Mouse (Mus musculus): ENCODE results near the gene Wnt10b. TPM values are rescaled to one million over a fixed set of nuclear protein-coding genes. Genes with fewer than 3 reads are reported as not detected.

The Wnt10b gene
- polyA plus RNA-seq (2014; fragmentation: Nextera tagmentation; extraction: Ambion mirVana): 0.11 TPM in 1 of 2 replicates, not detected in the other

DNA sequence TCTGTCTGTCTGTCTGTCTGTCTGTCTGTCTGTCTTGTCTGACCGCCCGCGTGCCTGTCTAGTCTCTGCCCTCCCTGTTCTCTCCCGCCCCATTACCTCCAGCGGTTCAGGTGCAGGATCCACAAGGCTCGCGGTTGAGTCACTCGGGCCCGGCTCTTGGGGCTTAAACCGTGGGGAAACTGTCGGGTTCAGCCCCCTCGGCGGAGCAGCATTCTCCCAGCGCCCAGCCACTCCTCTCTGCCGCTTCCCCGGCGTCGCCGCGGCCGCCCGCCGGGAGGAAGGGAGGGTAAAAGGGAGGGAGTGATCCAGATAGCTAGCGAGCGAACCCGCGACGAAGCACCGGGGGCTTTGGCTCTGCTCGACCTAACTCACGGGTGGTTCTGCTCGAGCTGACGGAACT, at the start of gene Wnt10b:
Gene Wnt10b, minus strand, starts transcription at position 389 of the 400 bp plus-strand sequence.
- Histone ChIP-seq H3K9ac (no peak within 1 kb of the TSS), H3K9me3 (ENCODE audit: low read depth, low read length) (no peaks in the 10 kb centered on the region), H3K27me3 (ENCODE audit: insufficient read depth, low read length) (peaks cover 92% of the 10 kb centered on the region), H3K36me3 (ENCODE audit: insufficient read depth) (no peaks in the 10 kb centered on the region), H3K4me2 (peak within 1 kb of the TSS; percentile 50), H3K4me1 (ENCODE audit: insufficient read depth) (no peaks in the 10 kb centered on the region), H3K27ac (ENCODE audit: low read depth) (no peak within 1 kb of the TSS), H3K4me3 (ENCODE audit: low read depth, low read length) (peak within 1 kb of the TSS; percentile 24)
- TF ChIP-seq CTCF (IDR thresholded peaks at IDR 0.05; ENCODE audit: low read depth): no peak
- ATAC-seq (ENCODE audit: insufficient read depth) (no peak), DNase-seq (no peak)
- WGBS: 0% methylated on average over 27 of the region's 33 CpGs

DNA sequence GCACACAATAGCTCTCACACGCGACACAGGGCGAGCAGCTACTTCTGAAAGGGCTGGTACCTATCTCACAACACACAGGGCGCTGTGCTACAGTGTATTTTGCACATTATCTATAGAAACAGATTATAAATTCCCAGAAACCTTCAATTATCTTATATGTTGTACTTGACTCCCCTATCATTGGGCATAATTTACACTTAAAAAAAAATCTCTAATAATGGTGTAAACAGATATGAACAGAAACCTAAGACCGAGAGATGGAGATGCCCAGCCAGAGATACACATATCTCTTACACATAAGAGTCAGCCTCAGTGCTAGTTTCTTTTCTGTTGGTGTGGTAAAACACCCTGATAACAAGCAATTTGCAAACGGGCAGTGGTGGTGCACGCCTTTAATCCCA, 49.7 kb upstream of the Wnt10b start:
- no peak overlapping the region for H3K27ac ChIP-seq (ENCODE audit: low read depth)
- DNase-seq: no peak
- H3K4me1 ChIP-seq (ENCODE audit: insufficient read depth): peaks cover 3% of the 10 kb centered on the region; the same call in 1 of the 2 replicates
- no peak overlapping the region for H3K4me2 ChIP-seq
- no peaks in the 10 kb centered on the region for H3K27me3 ChIP-seq (ENCODE audit: insufficient read depth, low read length)
- TF ChIP-seq CTCF (IDR thresholded peaks at IDR 0.05; ENCODE audit: low read depth): no peak
- H3K36me3 ChIP-seq (ENCODE audit: insufficient read depth): peaks cover 37% of the 10 kb centered on the region
- no peak overlapping the region for H3K9ac ChIP-seq
- 86% methylated on average over 7 of the region's 7 CpGs for whole genome bisulfite sequencing
- H3K9me3 ChIP-seq (ENCODE audit: low read depth, low read length): no peaks in the 10 kb centered on the region
- ATAC-seq (ENCODE audit: insufficient read depth): no peak
- no peak overlapping the region for H3K4me3 ChIP-seq (ENCODE audit: low read depth, low read length)

DNA sequence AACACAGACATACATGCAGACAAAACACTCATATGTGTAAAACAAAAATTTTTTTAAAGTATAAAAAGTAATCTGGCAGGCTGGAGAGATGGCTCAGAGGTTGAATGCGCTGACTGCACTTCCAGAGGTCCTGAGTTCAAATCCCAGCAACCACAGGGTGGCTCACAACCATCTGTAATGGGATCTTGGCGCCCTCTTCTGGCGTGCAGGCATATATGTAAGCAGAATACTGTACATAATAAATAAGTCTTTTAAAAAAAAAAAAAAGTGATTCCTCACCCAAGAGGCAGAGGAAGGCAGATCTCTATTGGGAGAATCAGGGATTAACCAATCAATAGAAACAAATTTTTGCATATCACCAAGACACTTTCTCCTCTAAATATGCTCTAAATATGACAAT, 45.5 kb upstream of the Wnt10b start:
- TF ChIP-seq CTCF (IDR thresholded peaks at IDR 0.05; ENCODE audit: low read depth): peak; percentile 20; the same call in 1 of the 2 replicates
- Histone ChIP-seq H3K9ac (no peak overlapping the region), H3K4me1 (ENCODE audit: insufficient read depth) (no peaks in the 10 kb centered on the region), H3K4me2 (no peak overlapping the region), H3K27ac (ENCODE audit: low read depth) (no peak overlapping the region), H3K9me3 (ENCODE audit: low read depth, low read length) (no peaks in the 10 kb centered on the region), H3K27me3 (ENCODE audit: insufficient read depth, low read length) (no peaks in the 10 kb centered on the region), H3K4me3 (ENCODE audit: low read depth, low read length) (no peak overlapping the region), H3K36me3 (ENCODE audit: insufficient read depth) (peaks cover 71% of the 10 kb centered on the region)
- ATAC-seq (ENCODE audit: insufficient read depth): no peak
- WGBS: 66% methylated on average over 3 of the region's 3 CpGs
- no peak for DNase-seq

DNA sequence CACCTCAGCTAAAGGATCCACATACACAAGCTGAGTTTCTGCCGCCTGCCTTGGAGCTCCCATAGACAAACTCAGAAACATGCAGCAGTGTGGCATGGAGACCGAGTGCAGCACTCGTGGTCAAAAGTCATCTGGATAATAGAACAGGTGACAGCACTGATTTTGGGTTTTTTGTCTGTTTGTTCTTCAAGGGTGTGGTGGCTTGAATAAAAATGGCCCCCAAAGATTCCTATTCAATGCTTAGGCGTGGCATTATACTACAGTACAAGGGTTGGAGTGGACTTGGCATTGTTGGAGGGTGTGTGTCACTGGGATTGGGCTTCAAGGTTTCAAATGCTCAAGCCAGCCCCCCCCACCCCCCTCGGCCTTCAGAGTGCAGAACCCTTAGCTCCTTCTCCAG, 44.2 kb upstream of the Wnt10b start:
- 90% methylated on average over 5 of the region's 5 CpGs for WGBS
- Histone ChIP-seq H3K4me2 (no peak overlapping the region), H3K9me3 (ENCODE audit: low read depth, low read length) (no peaks in the 10 kb centered on the region), H3K9ac (no peak overlapping the region), H3K36me3 (ENCODE audit: insufficient read depth) (peaks cover 70% of the 10 kb centered on the region), H3K27me3 (ENCODE audit: insufficient read depth, low read length) (no peaks in the 10 kb centered on the region), H3K4me1 (ENCODE audit: insufficient read depth) (no peaks in the 10 kb centered on the region), H3K27ac (ENCODE audit: low read depth) (no peak overlapping the region), H3K4me3 (ENCODE audit: low read depth, low read length) (no peak overlapping the region)
- ATAC-seq (ENCODE audit: insufficient read depth): no peak
- no peak for DNase-seq
- TF ChIP-seq CTCF (IDR thresholded peaks at IDR 0.05; ENCODE audit: low read depth): no peak

DNA sequence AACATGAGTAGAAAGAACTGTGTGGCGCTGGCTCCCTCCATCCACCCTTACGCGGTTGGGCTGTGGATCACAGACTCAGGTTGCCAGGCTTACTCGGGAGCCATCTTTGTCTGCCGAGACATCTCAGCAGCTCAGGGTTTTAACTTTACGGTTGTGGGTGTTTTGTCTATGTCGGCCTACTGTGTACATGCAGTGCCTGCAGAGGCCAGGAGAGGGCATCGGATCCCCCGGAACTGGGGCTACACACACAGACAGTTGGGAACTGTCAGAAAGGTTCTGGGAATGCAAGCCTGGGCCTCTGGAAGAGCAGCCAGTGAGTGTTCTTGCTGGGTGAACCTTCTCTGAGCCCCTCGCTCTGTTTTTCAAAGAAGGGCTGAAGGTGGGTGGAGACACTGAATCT, 43.5 kb upstream of the Wnt10b start:
- H3K4me3 ChIP-seq (ENCODE audit: low read depth, low read length): no peak overlapping the region
- H3K9me3 ChIP-seq (ENCODE audit: low read depth, low read length): no peaks in the 10 kb centered on the region
- H3K27ac ChIP-seq (ENCODE audit: low read depth): no peak overlapping the region
- 32% methylated on average over 10 of the region's 10 CpGs for WGBS
- H3K27me3 ChIP-seq (ENCODE audit: insufficient read depth, low read length): no peaks in the 10 kb centered on the region
- H3K4me1 ChIP-seq (ENCODE audit: insufficient read depth): no peaks in the 10 kb centered on the region
- peak; percentile 51 for TF ChIP-seq CTCF (IDR thresholded peaks at IDR 0.05; ENCODE audit: low read depth)
- no peak for ATAC-seq (ENCODE audit: insufficient read depth)
- peaks cover 75% of the 10 kb centered on the region for H3K36me3 ChIP-seq (ENCODE audit: insufficient read depth)
- DNase-seq: peak; percentile 23
- no peak overlapping the region for H3K4me2 ChIP-seq
- no peak overlapping the region for H3K9ac ChIP-seq

DNA sequence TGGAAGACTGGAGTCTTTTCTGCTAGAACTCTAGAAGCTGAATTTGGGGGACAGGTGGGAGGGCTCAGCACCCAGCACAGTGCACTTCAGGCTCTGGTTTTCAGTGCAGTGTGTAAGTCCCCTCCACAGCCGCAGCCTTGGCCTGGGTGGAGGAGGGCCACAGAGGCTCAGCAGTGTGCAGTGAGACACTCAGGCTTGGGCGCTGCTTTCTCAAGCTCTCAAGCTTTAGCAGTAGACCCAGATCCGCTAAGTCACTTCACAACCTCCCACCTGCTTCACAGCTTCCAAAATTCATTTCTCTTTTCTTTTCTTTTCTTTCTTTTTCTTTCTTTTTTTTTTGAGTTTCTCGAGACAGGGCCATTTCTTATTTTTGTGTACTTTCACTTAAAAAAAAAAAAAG, 43.0 kb upstream of the Wnt10b start:
- WGBS: 90% methylated on average over 4 of the region's 4 CpGs
- H3K27me3 ChIP-seq (ENCODE audit: insufficient read depth, low read length): no peaks in the 10 kb centered on the region
- H3K4me2 ChIP-seq: no peak overlapping the region
- no peak for TF ChIP-seq CTCF (IDR thresholded peaks at IDR 0.05; ENCODE audit: low read depth)
- no peaks in the 10 kb centered on the region for H3K4me1 ChIP-seq (ENCODE audit: insufficient read depth)
- no peak overlapping the region for H3K4me3 ChIP-seq (ENCODE audit: low read depth, low read length)
- ATAC-seq (ENCODE audit: insufficient read depth) (no peak), DNase-seq (no peak)
- H3K9ac ChIP-seq: no peak overlapping the region
- no peak overlapping the region for H3K27ac ChIP-seq (ENCODE audit: low read depth)
- H3K36me3 ChIP-seq (ENCODE audit: insufficient read depth): peaks cover 78% of the 10 kb centered on the region
- no peaks in the 10 kb centered on the region for H3K9me3 ChIP-seq (ENCODE audit: low read depth, low read length)

DNA sequence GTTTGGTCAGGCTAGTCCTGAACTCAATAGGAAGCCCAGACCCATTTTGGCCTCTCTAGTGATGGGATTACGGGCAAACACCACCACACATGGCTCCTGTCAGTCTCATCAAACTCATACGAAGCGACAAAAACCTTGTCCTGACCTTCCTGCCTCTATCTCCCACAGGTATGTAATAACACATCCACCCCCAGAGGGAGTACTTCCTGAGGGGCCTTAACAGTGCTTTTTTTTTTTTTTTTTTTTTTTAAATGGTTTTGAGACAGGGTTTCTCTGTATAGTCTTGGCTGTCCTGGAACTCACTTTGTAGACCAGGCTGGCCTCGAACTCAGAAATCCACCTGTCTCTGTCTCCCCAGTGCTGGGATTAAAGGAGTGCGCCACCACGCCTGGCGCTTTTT, 40.2 kb upstream of the Wnt10b start:
- DNase-seq: no peak
- H3K4me3 ChIP-seq (ENCODE audit: low read depth, low read length): no peak overlapping the region
- no peaks in the 10 kb centered on the region for H3K9me3 ChIP-seq (ENCODE audit: low read depth, low read length)
- H3K36me3 ChIP-seq (ENCODE audit: insufficient read depth): peaks cover 77% of the 10 kb centered on the region
- H3K27me3 ChIP-seq (ENCODE audit: insufficient read depth, low read length): no peaks in the 10 kb centered on the region
- H3K4me2 ChIP-seq: no peak overlapping the region
- H3K4me1 ChIP-seq (ENCODE audit: insufficient read depth): no peaks in the 10 kb centered on the region
- no peak for TF ChIP-seq CTCF (IDR thresholded peaks at IDR 0.05; ENCODE audit: low read depth)
- no peak overlapping the region for H3K9ac ChIP-seq
- no peak for ATAC-seq (ENCODE audit: insufficient read depth)
- 89% methylated on average over 7 of the region's 7 CpGs for WGBS
- H3K27ac ChIP-seq (ENCODE audit: low read depth): no peak overlapping the region
